Mouse (Mus musculus) kidney, postnatal 0 days (tissue): Measurements from ENCODE around the gene Calm2. TPM values are rescaled to one million over a fixed set of nuclear protein-coding genes. Genes with fewer than 3 reads are reported as not detected.

Experiments
- ATAC-seq: fragments of 200-750 bp; cut with Nextera tagmentation; replicated peaks from 2 replicates; pipeline ENCODE4 v1.8.0; 2017; ENCODE audit warnings: low read depth, moderate number of reproducible peaks, moderate TSS enrichment, moderate library complexity; ENCODE audit not compliant: low FRiP score
- DNase-seq: peaks from one replicate; pipeline ENCODE4 v3.0.0-alpha.2; 2016; ENCODE audit warnings: low spot score
- H3K27ac ChIP-seq: fragments of 300-500 bp; sonication (generic); 2 replicates; pipeline ENCODE4 v1.5.1; 2014; ENCODE audit warnings: mild to moderate bottlenecking
- H3K27me3 ChIP-seq: fragments of 300-500 bp; sonication (generic); 2 replicates; pipeline ENCODE4 v1.6.1; 2014; ENCODE audit warnings: low read length, mixed read lengths; ENCODE audit not compliant: insufficient read depth
- H3K36me3 ChIP-seq: fragments of 300-500 bp; sonication (generic); 2 replicates; pipeline ENCODE4 v1.6.1; 2014; ENCODE audit warnings: low read length, mixed read lengths; ENCODE audit not compliant: insufficient read depth
- H3K4me1 ChIP-seq: fragments of 300-500 bp; sonication (generic); replicated peaks from 2 replicates; pipeline ENCODE4 v1.6.1; 2014; ENCODE audit warnings: antibody characterized with exemption, low read length, mixed read lengths; ENCODE audit not compliant: insufficient read depth
- H3K4me2 ChIP-seq: fragments of 300-500 bp; sonication (generic); 2 replicates; pipeline ENCODE4 v1.6.1; 2014; ENCODE audit warnings: mild to moderate bottlenecking, low read length, moderate library complexity, mixed read lengths
- H3K4me3 ChIP-seq: fragments of 300-500 bp; sonication (generic); replicated peaks from 2 replicates; pipeline ENCODE4 v1.5.1; 2014; ENCODE audit warnings: low read depth, low read length
- H3K9ac ChIP-seq: fragments of 300-500 bp; sonication (generic); 2 replicates; pipeline ENCODE4 v1.6.1; 2014; ENCODE audit warnings: low read depth, low read length
- H3K9me3 ChIP-seq: fragments of 300-500 bp; sonication (generic); replicated peaks from 2 replicates; pipeline ENCODE4 v1.6.1; 2016; ENCODE audit warnings: low read length, inconsistent platforms, mixed read lengths
- CTCF ChIP-seq: IDR thresholded peaks from 2 replicates; pipeline ENCODE4 v1.5.1; 2016; ENCODE audit warnings: antibody characterized with exemption, low read depth, mild to moderate bottlenecking, moderate library complexity
- WGBS: fragments of 180-500 bp; shearing (Covaris S2); extraction: QIAGEN DNeasy Blood & Tissue Kit; methylation state at CpG from one replicate; pipeline ENCODE4 v1.1.7; 2014; 5-methylcytosine and 5-hydroxymethylcytosine counted together
- polyA plus RNA-seq: library from polyadenylated mRNA; unstranded; fragments of >200 nt; fragmentation: Nextera tagmentation; extraction: Ambion mirVana; gene quantifications from 2 replicates; pipeline ENCODE4 v1.2.1, GENCODE M21; 2015

Calm2 gene
- polyA plus RNA-seq, 1 experiment from 2014 or later = 1,007 TPM

DNA sequence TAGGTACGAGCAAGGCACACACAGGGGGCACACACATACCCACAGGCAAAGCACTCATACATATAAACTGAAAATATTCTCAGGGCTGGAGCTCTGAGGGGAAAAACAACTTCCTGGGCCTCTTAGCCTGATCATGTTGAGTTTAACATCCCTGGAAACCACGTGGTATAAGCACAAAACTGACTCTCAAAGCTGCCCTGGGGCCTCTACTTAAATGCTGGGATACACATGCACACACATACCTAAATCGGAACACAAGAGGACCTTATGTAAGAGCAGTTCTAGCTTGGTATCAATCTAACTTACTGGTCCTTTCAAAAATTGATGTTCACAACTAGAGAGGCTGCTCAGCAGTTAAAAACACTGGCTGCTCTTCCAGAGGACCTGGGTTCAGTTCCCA is 17.3 kb downstream of the Calm2 start:
- Histone ChIP-seq H3K36me3 (peaks cover 32% of the 10 kb centered on the region), H3K9ac (no peak overlapping the region), H3K4me2 (no peak overlapping the region), H3K4me1 (no peaks in the 10 kb centered on the region), H3K9me3 (no peaks in the 10 kb centered on the region), H3K4me3 (no peak overlapping the region), H3K27me3 (no peaks in the 10 kb centered on the region), H3K27ac (no peak overlapping the region)
- 80% methylated on average over 3 of the region's 3 CpGs for WGBS
- no peak for TF ChIP-seq CTCF
- ATAC-seq (no peak), DNase-seq (no peak)

GRCm38 (mm10) chr17:87427511-87427910 is 19.2 kb downstream of the Calm2 start, which contains the start of gene Stpg4:
Stpg4 (minus strand) TSS chr17:87427741.
- no peaks in the 10 kb centered on the region for H3K27me3 ChIP-seq
- no peak within 1 kb of the TSS for H3K4me2 ChIP-seq
- ATAC-seq (peak; percentile 29; the same call in 1 of the 2 replicates), DNase-seq (no peak)
- H3K4me3 ChIP-seq = no peak within 1 kb of the TSS
- H3K9ac ChIP-seq = no peak within 1 kb of the TSS
- H3K27ac ChIP-seq = no peak within 1 kb of the TSS
- no peak; the same call in 1 of the 2 replicates for TF ChIP-seq CTCF
- H3K9me3 ChIP-seq = no peaks in the 10 kb centered on the region
- no peaks in the 10 kb centered on the region for H3K4me1 ChIP-seq
- H3K36me3 ChIP-seq = peaks cover 22% of the 10 kb centered on the region
- 51% methylated on average over 24 of the region's 24 CpGs for WGBS

DNA sequence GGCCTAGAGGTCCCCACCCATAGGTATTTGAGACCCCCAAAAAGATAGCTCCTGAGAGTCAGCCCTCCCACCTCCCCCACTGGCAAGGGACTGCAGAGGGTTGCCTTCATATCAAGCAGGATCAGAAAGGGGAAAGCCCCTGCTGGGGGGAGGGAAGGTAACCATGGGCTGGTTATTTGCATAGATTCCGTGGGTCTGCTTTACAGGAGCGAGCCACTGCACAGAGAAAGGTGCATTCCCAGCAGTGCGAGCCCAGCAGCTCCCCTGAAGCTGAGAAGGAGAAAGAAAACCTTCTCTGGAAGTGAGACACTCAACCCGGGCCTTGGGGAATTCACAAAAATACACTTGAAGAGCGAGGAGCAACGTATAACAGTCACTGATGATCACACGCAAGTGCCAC is 28.7 kb downstream of the Calm2 start:
- ATAC-seq = no peak
- H3K9me3 ChIP-seq = no peaks in the 10 kb centered on the region
- DNase-seq = no peak
- no peak overlapping the region for H3K4me2 ChIP-seq
- H3K9ac ChIP-seq = no peak overlapping the region
- H3K27ac ChIP-seq = no peak overlapping the region
- H3K27me3 ChIP-seq = no peaks in the 10 kb centered on the region
- no peak overlapping the region for H3K4me3 ChIP-seq
- no peaks in the 10 kb centered on the region for H3K36me3 ChIP-seq
- WGBS = 76% methylated on average over 7 of the region's 7 CpGs
- H3K4me1 ChIP-seq = no peaks in the 10 kb centered on the region
- no peak for TF ChIP-seq CTCF

DNA sequence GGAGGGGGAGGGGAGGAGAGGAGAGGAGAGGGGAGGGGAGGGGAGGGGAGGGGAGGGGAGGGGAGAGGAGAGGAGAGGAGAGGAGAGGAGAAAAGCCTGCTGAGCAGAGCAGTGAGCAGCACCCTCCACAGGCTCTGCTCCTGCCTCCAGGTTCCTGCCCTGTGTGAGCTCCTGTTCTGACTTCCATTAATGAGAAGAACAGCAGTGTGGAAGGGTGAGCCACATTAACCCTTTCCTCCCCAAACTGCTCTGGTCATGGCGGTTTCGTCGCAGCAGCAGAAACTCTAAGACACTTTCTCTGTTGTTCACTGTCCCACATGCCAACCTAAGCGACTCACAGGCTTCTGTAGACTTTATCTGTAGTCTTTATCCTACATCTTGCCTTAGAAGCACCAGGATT is 40.1 kb downstream of the Calm2 start:
- no peak overlapping the region for H3K9ac ChIP-seq
- DNase-seq (no peak), ATAC-seq (no peak)
- H3K27me3 ChIP-seq = no peaks in the 10 kb centered on the region
- H3K4me1 ChIP-seq = no peaks in the 10 kb centered on the region
- H3K4me3 ChIP-seq = no peak overlapping the region
- WGBS = 93% methylated on average over 4 of the region's 4 CpGs
- H3K9me3 ChIP-seq = no peaks in the 10 kb centered on the region
- no peak overlapping the region for H3K27ac ChIP-seq
- no peaks in the 10 kb centered on the region for H3K36me3 ChIP-seq
- no peak for TF ChIP-seq CTCF
- H3K4me2 ChIP-seq = no peak overlapping the region

- WGBS = 51% methylated on average over 11 of the region's 11 CpGs
- no peak overlapping the region for H3K4me2 ChIP-seq
- H3K9ac ChIP-seq = no peak overlapping the region
- DNase-seq (peak; percentile 28), ATAC-seq (no peak)
- no peaks in the 10 kb centered on the region for H3K9me3 ChIP-seq
- H3K27me3 ChIP-seq = no peaks in the 10 kb centered on the region
- no peaks in the 10 kb centered on the region for H3K36me3 ChIP-seq
- H3K4me3 ChIP-seq = no peak overlapping the region
- H3K4me1 ChIP-seq = no peaks in the 10 kb centered on the region
- H3K27ac ChIP-seq = no peak overlapping the region
- TF ChIP-seq CTCF = no peak
Measured at GRCm38 (mm10) chr17:87405576-87405975, 41.2 kb downstream of the Calm2 start.

GRCm38 (mm10) chr17:87403462-87403861 is 43.3 kb downstream of the Calm2 start:
- Histone ChIP-seq H3K4me2 (no peak overlapping the region), H3K9me3 (no peaks in the 10 kb centered on the region), H3K27me3 (no peaks in the 10 kb centered on the region), H3K27ac (no peak overlapping the region), H3K36me3 (no peaks in the 10 kb centered on the region), H3K4me1 (no peaks in the 10 kb centered on the region), H3K4me3 (no peak overlapping the region), H3K9ac (no peak overlapping the region)
- no peak for DNase-seq
- TF ChIP-seq CTCF = no peak
- WGBS = 63% methylated on average over 4 of the region's 4 CpGs
- no peak for ATAC-seq

- Histone ChIP-seq H3K27ac (no peak overlapping the region), H3K4me2 (no peak overlapping the region), H3K4me3 (no peak overlapping the region), H3K4me1 (no peaks in the 10 kb centered on the region), H3K27me3 (no peaks in the 10 kb centered on the region), H3K9me3 (no peaks in the 10 kb centered on the region), H3K9ac (no peak overlapping the region), H3K36me3 (no peaks in the 10 kb centered on the region)
- WGBS = 84% methylated on average over 11 of the region's 11 CpGs
- ATAC-seq (no peak), DNase-seq (no peak)
- no peak for TF ChIP-seq CTCF
Measured at GRCm38 (mm10) chr17:87402444-87402843, 44.3 kb downstream of the Calm2 start.
